Mouse (Mus musculus): ENCODE results near the gene Mical2. TPM values are rescaled to one million over a fixed set of nuclear protein-coding genes. Genes with fewer than 3 reads are reported as not detected.

Gene Mical2
- polyA plus RNA-seq, 1 experiment from 2014 or later, result 4.4 TPM

DNA sequence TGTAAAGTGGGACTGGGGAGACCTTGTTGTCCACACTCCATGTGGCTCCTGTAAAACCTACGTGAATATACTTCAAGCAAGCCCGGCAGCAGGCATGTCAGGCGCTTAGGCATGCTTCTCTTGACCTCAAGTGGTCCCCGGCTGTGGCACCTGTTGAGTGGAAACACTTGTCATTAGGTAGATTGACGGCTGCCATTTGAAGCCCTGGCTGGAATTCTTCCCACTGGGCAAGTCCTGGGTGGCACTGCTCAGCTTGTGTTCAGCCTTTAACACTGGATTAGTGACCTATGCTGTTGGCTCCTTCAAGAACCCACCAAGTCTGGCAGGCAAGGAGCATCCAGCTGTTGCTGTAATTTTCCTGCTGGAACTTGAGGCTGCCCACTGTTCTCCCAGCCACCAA is 63.9 kb downstream of the Mical2 start:
- no peak for ATAC-seq (ENCODE audit: insufficient number of reproducible peaks, low FRiP score, low TSS enrichment, low read depth)

DNA sequence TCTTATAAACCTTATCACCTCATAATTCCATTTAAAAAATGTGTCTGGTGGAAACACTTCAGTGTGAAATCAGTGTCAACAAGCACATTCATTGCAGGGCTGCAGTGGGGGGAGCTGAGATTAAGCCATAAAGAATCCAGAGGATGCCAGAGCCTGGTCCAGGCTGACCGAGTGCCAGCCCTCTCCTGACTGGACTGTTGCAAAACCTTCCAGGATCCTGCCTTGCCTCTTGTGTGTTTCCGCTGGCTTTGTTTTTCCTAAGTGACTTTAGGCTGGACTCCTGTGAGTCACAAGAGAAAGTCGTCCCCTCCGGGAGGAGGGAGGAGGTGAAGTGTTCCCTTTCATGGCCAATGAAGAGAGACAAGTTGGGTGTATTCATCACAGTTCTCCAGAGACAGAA is 64.3 kb downstream of the Mical2 start:
- 0 out of 2 replicates have a peak, but pooled peaks cover 7% of the 10 kb centered on the region for H3K4me1 ChIP-seq
- no peak for ATAC-seq (ENCODE audit: insufficient number of reproducible peaks, low FRiP score, low TSS enrichment, low read depth)
- WGBS, result 49% methylated on average over 4 of the region's 4 CpGs
- H3K36me3 ChIP-seq, result no peaks in the 10 kb centered on the region
- no peak overlapping the region for H3K27ac ChIP-seq
- H3K9me3 ChIP-seq, result no peaks in the 10 kb centered on the region
- H3K27me3 ChIP-seq, result no peaks in the 10 kb centered on the region
- H3K9ac ChIP-seq, result no peak overlapping the region
- H3K4me2 ChIP-seq, result no peak overlapping the region
- H3K4me3 ChIP-seq, result no peak overlapping the region

More for the DNA sequence above, 63.9 kb downstream of the Mical2 start:
- no peaks in the 10 kb centered on the region for H3K36me3 ChIP-seq
- no peak overlapping the region for H3K4me3 ChIP-seq
- H3K27me3 ChIP-seq, result no peaks in the 10 kb centered on the region
- H3K4me2 ChIP-seq, result no peak overlapping the region
- 62% methylated on average over 5 of the region's 5 CpGs for WGBS
- H3K9me3 ChIP-seq, result no peaks in the 10 kb centered on the region
- 0 out of 2 replicates have a peak, but pooled peaks cover 7% of the 10 kb centered on the region for H3K4me1 ChIP-seq
- no peak overlapping the region for H3K9ac ChIP-seq
- H3K27ac ChIP-seq, result no peak overlapping the region

DNA sequence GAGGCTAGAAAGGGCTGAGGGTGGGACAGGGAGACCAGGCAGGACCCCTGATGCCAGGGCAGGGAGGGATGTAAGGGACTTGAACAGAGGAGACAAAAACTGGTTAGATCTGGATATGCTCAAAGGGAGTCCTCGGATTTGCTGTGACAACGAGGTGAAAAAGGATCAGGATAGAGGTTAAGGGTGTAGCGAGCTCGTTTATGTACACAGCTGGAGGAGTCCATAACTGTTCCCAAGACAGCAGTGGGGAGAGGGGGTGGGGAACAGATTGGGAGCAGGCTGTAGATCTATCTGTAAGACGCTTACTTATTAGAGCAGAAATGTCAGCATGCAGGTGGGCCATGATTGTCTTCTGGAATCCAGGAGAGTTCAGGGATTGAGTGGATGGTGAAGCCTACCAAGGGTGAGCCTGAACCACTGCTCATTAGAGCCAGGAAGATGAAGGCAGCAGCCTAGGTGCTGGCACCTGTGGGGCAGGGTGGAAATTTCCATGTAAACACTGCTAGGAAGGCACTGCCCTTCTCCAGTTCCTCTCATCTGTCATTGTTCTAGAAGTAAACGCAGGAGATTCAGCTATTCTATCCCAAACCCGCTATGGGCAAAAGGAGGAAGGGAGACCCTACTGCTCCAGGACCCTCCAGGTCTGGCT is 67.9 kb downstream of the Mical2 start:
- Histone ChIP-seq H3K4me2 (no peak overlapping the region), H3K9ac (no peak overlapping the region), H3K27ac (no peak overlapping the region), H3K9me3 (no peaks in the 10 kb centered on the region), H3K36me3 (no peaks in the 10 kb centered on the region), H3K4me1 (peaks cover 12% of the 10 kb centered on the region; the same call in 1 of the 2 replicates), H3K4me3 (no peak overlapping the region), H3K27me3 (no peaks in the 10 kb centered on the region)
- 56% methylated on average over 7 of the region's 7 CpGs for WGBS
- ATAC-seq (ENCODE audit: insufficient number of reproducible peaks, low FRiP score, low TSS enrichment, low read depth), result 0 out of 2 replicates have a peak, but pooled peaks have one; percentile 13

DNA sequence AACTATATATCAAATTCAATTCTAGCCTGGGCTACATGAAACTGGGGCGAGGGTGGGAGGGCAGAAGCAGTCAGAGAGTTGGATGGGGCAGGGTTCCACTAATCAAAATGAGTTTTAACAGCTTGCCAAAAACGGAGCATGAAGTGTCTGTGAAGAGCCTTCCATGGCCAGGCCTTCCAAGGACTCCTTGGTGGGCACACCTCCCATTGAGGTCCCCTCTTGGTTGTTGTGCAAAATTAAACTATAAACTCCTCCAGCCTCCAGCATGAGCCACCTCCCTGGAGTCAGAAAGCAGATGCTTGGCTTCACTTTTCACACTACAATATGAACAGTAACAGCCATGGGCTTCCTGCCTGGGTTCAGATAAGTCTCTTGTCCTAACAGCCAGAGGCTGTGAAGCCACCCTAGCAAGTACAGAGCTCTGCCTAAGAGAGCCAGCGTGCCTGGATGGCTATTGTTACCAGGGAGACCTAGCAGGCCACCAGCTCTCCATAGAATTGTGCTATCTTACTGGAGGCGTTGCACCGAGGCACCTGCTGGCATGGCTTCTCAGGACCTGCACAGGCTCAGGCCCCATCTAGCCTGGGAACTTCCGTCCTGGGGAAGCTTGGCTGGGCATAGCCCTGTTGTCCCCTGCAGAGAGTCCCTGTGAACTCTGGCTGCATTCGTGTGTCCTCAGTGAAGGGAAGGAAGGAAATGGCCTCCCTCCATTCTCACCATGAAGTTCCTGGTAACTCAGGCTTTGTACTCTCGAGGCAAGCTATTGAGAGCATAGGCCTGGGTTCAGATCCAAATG is 70.0 kb downstream of the Mical2 start:
- WGBS, result 79% methylated on average over 8 of the region's 8 CpGs
- Histone ChIP-seq H3K27ac (no peak overlapping the region), H3K27me3 (no peaks in the 10 kb centered on the region), H3K9ac (no peak overlapping the region), H3K4me1 (peaks cover 17% of the 10 kb centered on the region; the same call in 1 of the 2 replicates), H3K4me3 (no peak overlapping the region), H3K36me3 (no peaks in the 10 kb centered on the region), H3K4me2 (no peak overlapping the region), H3K9me3 (no peaks in the 10 kb centered on the region)
- no peak for ATAC-seq (ENCODE audit: insufficient number of reproducible peaks, low FRiP score, low TSS enrichment, low read depth)

DNA sequence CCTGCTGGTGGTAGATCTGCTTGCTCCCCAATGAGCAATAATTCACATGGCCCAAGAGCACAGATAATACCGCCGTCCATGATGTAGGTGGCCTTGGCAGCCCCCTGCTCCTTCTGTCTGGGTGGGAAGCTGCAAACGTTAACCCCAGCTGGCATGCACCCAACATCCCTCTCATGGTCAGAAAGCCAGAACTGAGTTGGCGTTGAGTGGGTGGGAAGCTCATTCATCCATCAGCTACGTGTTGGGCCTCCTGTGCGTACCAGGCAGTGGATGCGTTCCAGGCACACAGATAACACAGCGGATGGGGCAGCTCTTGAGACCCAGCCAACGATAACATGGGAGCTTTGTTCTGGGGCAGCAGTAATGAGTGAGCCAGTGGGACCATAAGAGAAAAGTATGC is 72.4 kb downstream of the Mical2 start:
- Histone ChIP-seq H3K36me3 (no peaks in the 10 kb centered on the region), H3K4me1 (peaks cover 17% of the 10 kb centered on the region; the same call in 1 of the 2 replicates), H3K4me2 (no peak overlapping the region), H3K9ac (no peak overlapping the region), H3K27ac (no peak overlapping the region), H3K9me3 (no peaks in the 10 kb centered on the region), H3K27me3 (no peaks in the 10 kb centered on the region), H3K4me3 (no peak overlapping the region)
- 66% methylated on average over 9 of the region's 9 CpGs for WGBS
- no peak for ATAC-seq (ENCODE audit: insufficient number of reproducible peaks, low FRiP score, low TSS enrichment, low read depth)

DNA sequence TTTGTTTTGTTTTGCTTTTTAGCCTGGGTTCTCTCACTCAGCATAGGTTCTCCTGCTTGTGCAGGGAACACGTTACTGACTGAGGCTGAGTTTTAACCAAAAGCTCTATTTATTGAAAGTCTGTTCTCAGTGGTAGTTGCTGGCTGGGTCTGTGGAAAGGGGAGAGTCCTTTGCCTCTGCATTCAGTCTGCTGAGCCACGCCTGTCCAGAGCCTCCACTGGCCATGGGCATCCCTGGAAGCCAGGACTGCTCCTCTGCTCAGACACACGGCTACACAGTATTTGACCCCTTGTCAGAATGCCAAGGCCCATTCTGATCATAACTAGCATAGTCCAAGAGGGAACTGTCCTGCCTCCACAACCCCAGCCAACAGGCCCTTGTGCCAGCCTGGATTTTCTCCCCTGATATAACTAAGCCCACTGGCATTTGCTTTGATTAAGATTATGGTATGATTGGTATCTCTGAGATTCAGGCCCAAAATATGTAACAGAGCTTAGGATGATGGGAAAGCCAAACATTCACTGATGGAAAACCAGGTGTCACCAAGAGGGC is 73.3 kb downstream of the Mical2 start:
- WGBS, result 73% methylated on average over 3 of the region's 3 CpGs
- Histone ChIP-seq H3K4me1 (peaks cover 21% of the 10 kb centered on the region; the same call in 1 of the 2 replicates), H3K36me3 (no peaks in the 10 kb centered on the region), H3K27ac (peak overlapping the region; percentile 22; the same call in 1 of the 2 replicates), H3K4me3 (no peak overlapping the region), H3K27me3 (no peaks in the 10 kb centered on the region), H3K9me3 (no peaks in the 10 kb centered on the region), H3K4me2 (no peak overlapping the region), H3K9ac (no peak overlapping the region)
- ATAC-seq (ENCODE audit: insufficient number of reproducible peaks, low FRiP score, low TSS enrichment, low read depth), result no peak

DNA sequence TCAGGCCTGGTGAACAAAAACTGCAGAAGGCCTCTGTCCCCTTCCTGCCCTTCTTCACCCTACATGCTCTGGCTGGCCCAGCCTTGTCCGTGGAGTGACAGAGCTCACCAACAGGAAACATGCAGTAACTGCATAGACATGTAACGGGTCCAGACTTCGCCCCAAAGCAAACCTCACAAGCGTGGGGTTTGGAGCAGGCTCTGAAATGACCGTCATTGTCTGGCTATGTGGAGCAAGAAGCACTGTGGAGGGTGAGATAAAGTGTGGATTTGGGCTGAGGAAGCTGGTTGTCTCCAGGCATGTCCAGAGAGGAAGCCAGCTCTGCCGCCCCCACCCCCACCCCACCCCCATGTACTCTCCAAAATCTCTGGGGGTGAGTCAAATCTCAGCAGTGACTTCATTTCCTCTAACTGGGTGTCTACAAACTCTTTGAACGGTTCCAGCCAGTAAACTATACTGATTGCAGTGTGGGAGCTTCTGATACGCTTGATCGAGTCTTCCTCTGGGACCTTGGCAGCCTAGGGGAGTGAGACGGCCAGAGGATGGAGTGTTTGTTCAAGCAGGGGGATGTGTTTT is 74.0 kb downstream of the Mical2 start:
- Histone ChIP-seq H3K9ac (no peak overlapping the region), H3K36me3 (no peaks in the 10 kb centered on the region), H3K27ac (0 out of 2 replicates have a peak overlapping the region, but pooled peaks have one; percentile 22), H3K4me1 (peaks cover 26% of the 10 kb centered on the region), H3K4me3 (no peak overlapping the region), H3K27me3 (no peaks in the 10 kb centered on the region), H3K4me2 (no peak overlapping the region), H3K9me3 (no peaks in the 10 kb centered on the region)
- 61% methylated on average over 10 of the region's 10 CpGs for WGBS
- ATAC-seq (ENCODE audit: insufficient number of reproducible peaks, low FRiP score, low TSS enrichment, low read depth), result no peak

DNA sequence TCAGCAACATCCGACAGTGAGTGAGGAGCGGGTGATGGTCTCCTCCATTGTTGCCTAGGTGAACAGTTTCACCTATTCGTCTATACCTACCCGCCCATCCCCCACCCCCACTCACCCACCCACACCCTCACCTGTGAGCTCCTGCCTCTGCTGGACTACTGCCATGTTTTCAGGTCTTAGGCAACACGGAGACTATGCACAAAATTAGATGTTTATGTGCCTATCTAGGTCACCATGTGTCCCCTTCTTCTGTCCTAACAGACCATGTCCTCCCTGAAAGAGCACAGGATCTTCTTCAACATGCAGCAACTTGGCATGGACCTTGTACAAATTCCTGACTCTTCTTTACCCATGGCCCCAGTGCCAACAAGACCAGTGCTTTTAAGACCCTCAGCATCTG is 74.5 kb downstream of the Mical2 start:
- Histone ChIP-seq H3K4me3 (no peak overlapping the region), H3K9me3 (no peaks in the 10 kb centered on the region), H3K9ac (no peak overlapping the region), H3K4me2 (no peak overlapping the region), H3K27ac (no peak overlapping the region), H3K4me1 (peaks cover 27% of the 10 kb centered on the region), H3K27me3 (no peaks in the 10 kb centered on the region), H3K36me3 (no peaks in the 10 kb centered on the region)
- WGBS, result 83% methylated on average over 5 of the region's 5 CpGs
- no peak for ATAC-seq (ENCODE audit: insufficient number of reproducible peaks, low FRiP score, low TSS enrichment, low read depth)

DNA sequence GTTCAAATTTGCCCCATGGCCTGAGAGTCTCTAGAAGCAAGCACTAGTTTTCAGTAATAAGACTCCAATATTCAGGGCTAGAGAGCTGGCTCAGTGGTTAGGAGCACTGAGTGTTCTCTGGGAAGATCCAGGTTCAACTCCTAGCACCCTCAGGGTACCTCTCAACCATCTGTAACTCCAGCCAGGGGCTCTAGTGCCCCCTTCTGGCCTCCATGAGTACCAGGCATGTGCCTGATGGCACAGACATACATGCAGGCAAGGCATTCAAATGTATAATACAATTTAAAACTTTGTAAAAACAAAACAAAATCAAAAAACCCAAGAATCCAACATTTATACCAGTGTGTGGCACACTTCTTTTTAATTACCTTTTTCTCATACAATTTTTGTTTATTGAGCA is 75.4 kb downstream of the Mical2 start:
- no peak overlapping the region for H3K4me3 ChIP-seq
- H3K36me3 ChIP-seq, result no peaks in the 10 kb centered on the region
- no peak overlapping the region for H3K4me2 ChIP-seq
- no peak for ATAC-seq (ENCODE audit: insufficient number of reproducible peaks, low FRiP score, low TSS enrichment, low read depth)
- H3K9me3 ChIP-seq, result no peaks in the 10 kb centered on the region
- H3K9ac ChIP-seq, result no peak overlapping the region
- no peaks in the 10 kb centered on the region for H3K27me3 ChIP-seq
- H3K4me1 ChIP-seq, result peaks cover 27% of the 10 kb centered on the region
- no peak overlapping the region for H3K27ac ChIP-seq

DNA sequence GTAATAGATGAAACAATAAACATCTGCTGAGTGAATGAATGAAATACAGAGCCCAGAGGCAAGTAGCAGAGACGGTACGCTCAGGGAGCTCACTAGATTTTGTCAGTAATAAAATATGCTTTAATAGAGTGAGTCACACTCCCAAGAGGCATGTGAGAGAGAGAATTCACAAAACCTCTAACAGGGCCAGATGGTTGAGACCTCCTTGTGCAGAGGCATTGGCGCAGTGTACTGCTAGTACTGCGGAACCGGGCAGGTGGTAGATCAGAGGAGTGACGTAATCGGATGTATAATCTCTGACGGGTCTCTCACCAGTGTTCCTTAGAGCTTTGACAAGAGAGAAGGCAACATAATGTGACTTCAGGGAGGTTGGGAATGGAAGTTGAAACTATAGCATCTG is 78.7 kb downstream of the Mical2 start:
- Histone ChIP-seq H3K4me1 (peaks cover 13% of the 10 kb centered on the region; the same call in 1 of the 2 replicates), H3K27ac (no peak overlapping the region), H3K9ac (no peak overlapping the region), H3K4me3 (no peak overlapping the region), H3K4me2 (no peak overlapping the region), H3K9me3 (no peaks in the 10 kb centered on the region), H3K27me3 (no peaks in the 10 kb centered on the region), H3K36me3 (no peaks in the 10 kb centered on the region)
- 39% methylated on average over 8 of the region's 8 CpGs for WGBS
- ATAC-seq (ENCODE audit: insufficient number of reproducible peaks, low FRiP score, low TSS enrichment, low read depth), result no peak

DNA sequence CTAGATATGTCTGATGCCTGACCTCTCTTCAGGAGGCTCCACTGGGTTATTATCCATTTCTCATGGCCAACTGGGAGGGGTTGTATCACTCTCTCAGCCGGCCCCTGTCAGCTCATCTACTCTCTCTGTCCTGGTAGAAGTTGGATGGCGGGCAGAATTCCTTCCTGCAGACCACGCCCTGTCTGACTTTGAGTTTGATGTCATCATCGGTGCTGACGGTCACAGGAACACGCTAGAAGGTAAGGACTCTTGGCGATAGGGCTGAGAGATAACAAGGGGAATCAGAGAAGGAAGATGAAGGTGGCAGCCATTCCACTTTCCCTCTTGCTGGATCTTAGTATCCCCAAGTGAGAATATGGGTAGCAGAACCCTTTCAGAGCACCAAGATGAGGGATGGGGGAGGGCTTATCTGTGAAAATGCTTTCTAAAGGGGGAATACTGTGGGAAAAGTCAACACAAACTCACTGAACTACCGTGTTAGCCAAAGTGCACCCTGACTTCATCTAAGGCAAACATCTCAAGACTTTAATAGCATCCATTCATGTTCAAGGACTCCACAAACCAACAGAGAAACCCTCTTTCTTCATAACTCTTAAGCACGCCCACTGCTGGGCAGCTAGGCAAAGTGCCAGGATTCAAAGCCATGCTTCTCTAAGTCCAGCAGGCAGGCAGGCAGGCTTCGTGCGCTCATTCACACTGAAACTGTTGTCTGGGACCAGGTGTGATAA is 83.8 kb downstream of the Mical2 start:
- ATAC-seq (ENCODE audit: insufficient number of reproducible peaks, low FRiP score, low TSS enrichment, low read depth), result no peak
- Histone ChIP-seq H3K27me3 (no peaks in the 10 kb centered on the region), H3K36me3 (no peaks in the 10 kb centered on the region), H3K4me1 (peaks cover 12% of the 10 kb centered on the region), H3K27ac (no peak overlapping the region), H3K4me2 (no peak overlapping the region), H3K9me3 (no peaks in the 10 kb centered on the region), H3K9ac (no peak overlapping the region), H3K4me3 (no peak overlapping the region)
- 77% methylated on average over 11 of the region's 11 CpGs for WGBS

All from limb, embryonic 15.5 days (tissue).